Mouse (Mus musculus): ENCODE measurements around the gene Olig2. TPM values are rescaled to one million over a fixed set of nuclear protein-coding genes. Genes with fewer than 3 reads are reported as not detected.

The Olig2 gene
- polyA plus RNA-seq, 2 experiments from 2014 or later = not detected

- ATAC-seq = no peak
Measured at GRCm38 (mm10) chr16:91270982-91271549, 45.8 kb downstream of the Olig2 start.

- no peak for ATAC-seq
Measured at GRCm38 (mm10) chr16:91271634-91272033, 46.4 kb downstream of the Olig2 start.

Other genes starting within 250 kb of the Olig2 start
- gene Synj1, start 214.1 kb upstream of the Olig2 start, polyA plus RNA-seq (2017; shearing (Covaris generic)) = 10 to 100 TPM; 29.0 to 32.6 TPM
- gene Paxbp1, start 180.9 kb upstream of the Olig2 start, polyA plus RNA-seq (2017; shearing (Covaris generic)) = 10 to 100 TPM; 83.2 to 84.4 TPM
- gene 4932438H23Rik, start 130.3 kb upstream of the Olig2 start, polyA plus RNA-seq (2017; shearing (Covaris generic)) = 1 to 10 TPM in 1 of 2 experiments, under 1 TPM in 1; 0.22 to 1.0 TPM
- gene Olig1, start 44.3 kb downstream of the Olig2 start, polyA plus RNA-seq (2017; shearing (Covaris generic)) = not detected
- gene Ifnar2, start 147.3 kb downstream of the Olig2 start, polyA plus RNA-seq (2017; shearing (Covaris generic)) = 10 to 100 TPM; 48.1 to 49.2 TPM
- 1 to 10 TPM in 1 of 2 experiments, not detected in 1; 1.9 TPM for gene Gm21970, start 166.3 kb downstream of the Olig2 start, polyA plus RNA-seq (2017; shearing (Covaris generic))
- gene Il10rb, start 180.7 kb downstream of the Olig2 start, polyA plus RNA-seq (2017; shearing (Covaris generic)) = 100 to 1,000 TPM; 108 to 129 TPM

Data from activated CD4-positive, CD25-positive, alpha-beta regulatory T cell, adult 4 months (primary cell).